19 mouse cellular contexts compared by ENCODE assay signal in genomic region chr5:21980544-21980943, GRCm38 (mm10).
DNase-seq lines count a peak whose midpoint lies in the region; ATAC-seq and TF ChIP-seq lines count a peak whose summit lies in the region.
"Had no signal": no experiment of that assay in that cellular context is flagged by ENCODE, and none has a peak within 500 bp of the region (broad histone marks: within the 10 kb centered on the region; RNA-seq: fewer than 3 reads in every experiment).

No protein-coding gene starts in this region.

- H3K4me1 ChIP-seq in hindbrain, embryonic 12.5 days, result no peaks in the 10 kb centered on the region
- H3K4me1 ChIP-seq: embryonic facial prominence, embryonic 12.5 days; forebrain, embryonic 12.5 days; heart, embryonic 15.5 days; hindbrain, embryonic 10.5 days; hindbrain, embryonic 15.5 days had no signal

- no peak overlapping the region for H3K4me3 ChIP-seq in layer of hippocampus, adult 2 months
- H3K4me3 ChIP-seq in hindbrain, embryonic 12.5 days, result no peak overlapping the region
- H3K4me3 ChIP-seq: embryonic facial prominence, embryonic 12.5 days; forebrain, embryonic 12.5 days; heart, adult 2 months; heart, embryonic 15.5 days; hindbrain, embryonic 10.5 days; hindbrain, embryonic 15.5 days had no signal

- DNase-seq in cerebellum, adult 11 months, result peak; percentile 23
- DNase-seq in cerebellum, adult 8-10 months, result peak; percentile 36
- peak; percentile 34 to 54 for DNase-seq in cerebellum, postnatal 14 days
- DNase-seq in adipocyte (ENCODE audit: low spot score), result no peak
- DNase-seq in layer of hippocampus, adult 2 months (ENCODE audit: low spot score in 2 of 2), result no peak
- DNase-seq: adrenal gland, adult 8-10 months; adrenal gland, postnatal 36 days; gastrocnemius, postnatal 14 days; heart, adult 2 months; kidney, adult 8-10 months had no signal

- ATAC-seq in hindbrain, embryonic 12.5 days (ENCODE audit: low FRiP score), result no peak
- ATAC-seq: forebrain, embryonic 16.5 days; intestine, postnatal 0 days had no signal

- H3K9me3 ChIP-seq in hindbrain, embryonic 12.5 days (replicated peaks), result no peaks in the 10 kb centered on the region
- H3K9me3 ChIP-seq: embryonic facial prominence, embryonic 12.5 days; forebrain, embryonic 12.5 days; heart, embryonic 15.5 days; hindbrain, embryonic 10.5 days; hindbrain, embryonic 15.5 days had no signal

- H3K27me3 ChIP-seq in hindbrain, embryonic 12.5 days, result no peaks in the 10 kb centered on the region
- H3K27me3 ChIP-seq: embryonic facial prominence, embryonic 12.5 days; forebrain, embryonic 12.5 days; heart, embryonic 15.5 days; hindbrain, embryonic 15.5 days had no signal

- WGBS in hindbrain, embryonic 12.5 days, result 91% methylated on average over 3 of the region's 3 CpGs

- H3K4me2 ChIP-seq in hindbrain, embryonic 12.5 days (replicated peaks), result no peak overlapping the region
- H3K4me2 ChIP-seq: embryonic facial prominence, embryonic 12.5 days; forebrain, embryonic 12.5 days; heart, embryonic 11.5 days; heart, embryonic 15.5 days; hindbrain, embryonic 15.5 days had no signal

- H3K36me3 ChIP-seq in hindbrain, embryonic 12.5 days, result no peaks in the 10 kb centered on the region
- H3K36me3 ChIP-seq: embryonic facial prominence, embryonic 12.5 days; forebrain, embryonic 12.5 days; heart, embryonic 15.5 days; hindbrain, embryonic 10.5 days; hindbrain, embryonic 15.5 days had no signal

- H3K9ac ChIP-seq in hindbrain, embryonic 12.5 days, result no peak overlapping the region
- H3K9ac ChIP-seq: embryonic facial prominence, embryonic 12.5 days; forebrain, embryonic 12.5 days; heart, embryonic 15.5 days; hindbrain, embryonic 15.5 days had no signal

- H3K27ac ChIP-seq in layer of hippocampus, adult 2 months, result no peak overlapping the region
- H3K27ac ChIP-seq in hindbrain, embryonic 12.5 days, result no peak overlapping the region
- H3K27ac ChIP-seq: embryonic facial prominence, embryonic 12.5 days; forebrain, embryonic 12.5 days; heart, adult 2 months; heart, embryonic 15.5 days; hindbrain, embryonic 10.5 days; hindbrain, embryonic 15.5 days had no signal

- no peak for TF ChIP-seq CTCF in layer of hippocampus, adult 2 months (conservative IDR thresholded peaks at IDR 0.05)

Comparison
In these comparisons a context has a peak if more than half of its experiments do, and no peak if none do; other contexts are left out.
1. DNase-seq: peak in cerebellum, adult 11 months (single experiment), cerebellum, adult 8-10 months (single experiment) and cerebellum, postnatal 14 days (2 of 2); none in adipocyte (single experiment) and layer of hippocampus, adult 2 months (0 of 2).